Mouse (Mus musculus) thymus, adult 2 months (tissue): ENCODE results near the gene Eomes. TPM values are rescaled to one million over a fixed set of nuclear protein-coding genes. Genes with fewer than 3 reads are reported as not detected.

Experiments used
- DNase-seq: peaks from one replicate; pipeline ENCODE4 v3.0.0; 2021
- H3K27ac ChIP-seq: fragments of 200-500 bp; 2 replicates; pipeline ENCODE4 v1.5.1; 2012; ENCODE audit warnings: low read length, control low read depth; ENCODE audit not compliant: control insufficient read depth, insufficient read depth
- H3K27me3 ChIP-seq: fragments of 200-500 bp; 2 replicates; pipeline ENCODE4 v1.6.1; 2012; ENCODE audit warnings: mild to moderate bottlenecking, low read length, moderate library complexity, mixed read lengths; ENCODE audit not compliant: control insufficient read depth, insufficient read depth
- H3K36me3 ChIP-seq: fragments of 200-500 bp; 2 replicates; pipeline ENCODE4 v1.6.1; 2012; ENCODE audit warnings: mild to moderate bottlenecking, low read length, moderate library complexity; ENCODE audit not compliant: control insufficient read depth, insufficient read depth
- H3K4me1 ChIP-seq: fragments of 200-500 bp; replicated peaks from 2 replicates; pipeline ENCODE4 v1.6.1; 2012; ENCODE audit warnings: low read length; ENCODE audit not compliant: control insufficient read depth, insufficient read depth
- H3K4me3 ChIP-seq: fragments of 200-500 bp; 2 replicates; pipeline ENCODE4 v1.5.1; 2012; ENCODE audit warnings: mild to moderate bottlenecking, low read length, control low read depth, moderate library complexity; ENCODE audit not compliant: control insufficient read depth, insufficient read depth
- CTCF ChIP-seq: fragments of 200-500 bp; IDR thresholded peaks from 2 replicates; pipeline ENCODE4 v1.5.1; 2012; ENCODE audit warnings: mild to moderate bottlenecking, control low read depth, low read length, moderate library complexity, borderline replicate concordance; ENCODE audit not compliant: control insufficient read depth, poor library complexity, insufficient read depth; ENCODE audit errors: extremely low read depth
- POLR2A ChIP-seq: fragments of 200-500 bp; IDR thresholded peaks from 2 replicates; pipeline ENCODE4 v1.6.1; 2012; ENCODE audit warnings: mild to moderate bottlenecking, low read length, control low read depth, moderate library complexity; ENCODE audit not compliant: control insufficient read depth, poor library complexity, insufficient read depth; ENCODE audit errors: extremely low read depth
- WGBS: fragments of 180-500 bp; shearing (Covaris S2); methylation state at CpG from one replicate; pipeline ENCODE4 v1.1.7; 2018; 5-methylcytosine and 5-hydroxymethylcytosine counted together
- polyA plus RNA-seq: library from polyadenylated mRNA; depleted of rRNA; stranded (reverse); fragments of >200 nt; gene quantifications from 2 replicates; pipeline ENCODE4 v1.2.3, GENCODE M21; 2012

Gene Eomes
- polyA plus RNA-seq, 1 experiment, result 0.78 TPM

- TF ChIP-seq CTCF (no peak), POLR2A (no peak)
- Histone ChIP-seq H3K4me1 (peaks cover 3% of the 10 kb centered on the region; the same call in 1 of the 2 replicates), H3K27me3 (no peaks in the 10 kb centered on the region), H3K27ac (no peak overlapping the region), H3K36me3 (no peaks in the 10 kb centered on the region), H3K4me3 (no peak overlapping the region)
- no peak for DNase-seq
- WGBS, result 92% methylated on average over 6 of the region's 6 CpGs
These were observed 23.0 kb downstream of the Eomes start for GRCm38 (mm10) chr9:118500963-118501362.

- TF ChIP-seq POLR2A (no peak), CTCF (no peak)
- WGBS, result over 99% methylated on average over 3 of the region's 3 CpGs
- no peaks in the 10 kb centered on the region for H3K27me3 ChIP-seq
- H3K36me3 ChIP-seq, result no peaks in the 10 kb centered on the region
- no peak overlapping the region for H3K4me3 ChIP-seq
- no peak for DNase-seq
- H3K27ac ChIP-seq, result no peak overlapping the region
- H3K4me1 ChIP-seq, result peaks cover 11% of the 10 kb centered on the region
These were observed 26.6 kb downstream of the Eomes start for GRCm38 (mm10) chr9:118504656-118505055.

GRCm38 (mm10) chr9:118506020-118506403 lies 28.0 kb downstream of the Eomes start, which contains the start of gene Golga4:
TSS of gene Golga4 (plus strand) at chr9:118506267.
- DNase-seq, result peak; percentile 92
- Histone ChIP-seq H3K27me3 (no peaks in the 10 kb centered on the region), H3K27ac (no peak within 1 kb of the TSS), H3K36me3 (no peaks in the 10 kb centered on the region), H3K4me1 (peaks cover 11% of the 10 kb centered on the region), H3K4me3 (peak within 1 kb of the TSS; percentile 69)
- WGBS, result under 1% methylated on average over 43 of the region's 43 CpGs
- TF ChIP-seq CTCF (peak; percentile 35; the same call in 1 of the 2 replicates), POLR2A (peak; percentile 55; the same call in 1 of the 2 replicates)

- H3K36me3 ChIP-seq, result no peaks in the 10 kb centered on the region
- WGBS, result under 1% methylated on average over 57 of the region's 57 CpGs
- DNase-seq, result peak; percentile 34
- no peak for TF ChIP-seq POLR2A
- 0 out of 2 replicates have a peak, but pooled peaks have one; percentile 10 for TF ChIP-seq CTCF
- H3K27ac ChIP-seq, result no peak overlapping the region
- H3K4me3 ChIP-seq, result peak overlapping the region; percentile 69
- H3K27me3 ChIP-seq, result no peaks in the 10 kb centered on the region
- peaks cover 11% of the 10 kb centered on the region for H3K4me1 ChIP-seq
These were observed 28.6 kb downstream of the Eomes start for GRCm38 (mm10) chr9:118506404-118507231.

GRCm38 (mm10) chr9:118507552-118507951 lies 29.5 kb downstream of the Eomes start:
- H3K4me3 ChIP-seq, result no peak overlapping the region
- no peaks in the 10 kb centered on the region for H3K36me3 ChIP-seq
- no peaks in the 10 kb centered on the region for H3K27me3 ChIP-seq
- no peak for TF ChIP-seq CTCF
- no peak for TF ChIP-seq POLR2A
- H3K4me1 ChIP-seq, result peaks cover 13% of the 10 kb centered on the region
- DNase-seq, result no peak
- H3K27ac ChIP-seq, result no peak overlapping the region
- WGBS, result 81% methylated on average over 6 of the region's 6 CpGs

GRCm38 (mm10) chr9:118508601-118509000 lies 30.6 kb downstream of the Eomes start:
- Histone ChIP-seq H3K27me3 (no peaks in the 10 kb centered on the region), H3K27ac (no peak overlapping the region), H3K4me1 (peaks cover 13% of the 10 kb centered on the region), H3K36me3 (no peaks in the 10 kb centered on the region), H3K4me3 (no peak overlapping the region)
- DNase-seq, result no peak
- TF ChIP-seq POLR2A (no peak), CTCF (no peak)
- 95% methylated on average over 7 of the region's 7 CpGs for WGBS
